Mouse (Mus musculus): ENCODE measurements around the gene Cpt1c.

DNA sequence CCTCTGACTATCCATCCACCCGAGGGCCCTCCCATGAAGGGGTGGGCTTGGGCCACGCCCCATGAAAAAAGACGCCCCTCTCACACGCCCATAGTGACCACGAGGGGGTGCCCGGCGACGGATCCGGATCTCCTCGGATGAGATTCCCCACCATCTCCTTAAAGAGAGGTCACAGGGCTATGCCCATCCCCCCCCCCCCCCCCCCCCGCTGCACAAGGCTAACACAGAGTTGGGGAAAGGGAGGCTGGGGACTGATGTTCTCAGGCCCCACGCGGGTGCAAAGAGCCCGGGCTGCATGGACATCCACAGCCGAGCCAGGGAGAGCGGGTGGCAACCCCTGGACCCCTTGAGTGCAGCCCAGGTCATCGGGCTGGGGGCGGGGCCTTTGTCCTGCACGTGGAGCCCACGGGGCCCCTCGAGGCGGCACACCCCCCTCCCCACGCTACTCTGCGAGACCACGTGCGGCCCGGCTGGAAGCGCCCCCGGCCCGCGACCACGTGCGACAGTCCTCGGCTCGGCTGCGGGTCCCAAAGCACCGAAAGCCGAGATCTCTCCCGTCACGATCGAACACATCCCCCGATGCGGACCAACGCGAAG, 11.0 kb upstream of the Cpt1c start:
- TF ChIP-seq CTCF (IDR thresholded peaks at IDR 0.05; ENCODE audit: extremely low read depth, insufficient read depth, low read length) = no peak
- no peak for TF ChIP-seq POLR2A (IDR thresholded peaks at IDR 0.05; ENCODE audit: extremely low read depth, insufficient read depth, low read length)
